Mouse (Mus musculus) retina, embryonic 14.5 days (tissue): Measurements from ENCODE around the gene Spic.

Experiments
- DNase-seq: peaks from one replicate; pipeline ENCODE4 v3.0.0-alpha.2; 2015; ENCODE audit warnings: low spot score

Spic gene

GRCm38 (mm10) chr10:88645448-88645847 lies 39.4 kb downstream of the Spic start:
- no peak for DNase-seq

DNA sequence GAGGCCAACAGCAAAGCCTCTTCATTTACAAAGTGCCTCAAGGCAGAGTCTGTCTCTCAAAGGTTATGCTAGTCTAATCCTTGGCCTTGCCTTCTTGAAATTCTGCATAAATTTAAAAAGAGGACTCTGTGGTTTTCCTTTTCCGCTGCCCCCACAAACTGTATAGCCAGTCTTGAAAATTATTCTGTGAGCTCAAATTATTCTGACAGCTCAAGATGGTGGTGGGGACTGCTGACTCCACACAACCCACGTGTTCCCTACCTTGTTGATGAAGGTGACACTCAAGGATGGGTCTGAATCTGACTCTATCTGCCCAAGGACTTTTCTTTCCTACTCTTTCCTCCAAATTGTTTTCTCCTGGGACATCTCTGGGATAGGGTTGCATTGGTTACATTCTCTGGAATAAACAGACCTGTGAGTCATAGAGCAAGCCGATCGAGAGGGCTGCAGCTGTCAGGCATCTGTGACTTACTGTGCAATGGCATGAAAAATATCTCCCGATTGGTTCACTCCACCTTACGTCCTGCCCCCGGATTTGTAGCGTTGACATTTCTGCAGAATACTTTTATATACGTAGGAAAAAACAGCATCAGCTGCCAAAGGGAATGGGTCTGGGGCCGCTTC lies 53.4 kb downstream of the Spic start:
- no peak for DNase-seq

- no peak for DNase-seq
Measured at GRCm38 (mm10) chr10:88630663-88631329, 54.0 kb downstream of the Spic start.

DNA sequence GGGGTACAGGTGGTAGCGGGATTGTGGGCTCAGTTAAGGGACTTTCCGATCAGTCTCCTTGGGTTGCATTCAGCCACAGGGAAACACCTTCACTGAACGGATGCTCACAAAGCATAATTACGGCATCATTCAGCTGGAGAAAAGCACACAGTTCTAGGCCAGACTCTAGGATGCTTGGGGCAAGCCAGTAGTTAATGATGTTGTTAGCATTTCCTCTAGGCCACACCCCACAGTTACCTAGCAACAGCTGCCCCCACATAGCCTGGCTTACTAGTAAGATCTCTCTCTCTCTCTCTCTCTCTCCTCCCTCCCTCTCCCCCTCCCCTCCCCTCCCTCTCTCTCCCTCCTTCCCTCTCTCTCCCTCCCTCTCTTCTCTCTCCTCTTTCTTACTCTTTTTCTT lies 57.8 kb downstream of the Spic start:
- peak; percentile 22 for DNase-seq

DNA sequence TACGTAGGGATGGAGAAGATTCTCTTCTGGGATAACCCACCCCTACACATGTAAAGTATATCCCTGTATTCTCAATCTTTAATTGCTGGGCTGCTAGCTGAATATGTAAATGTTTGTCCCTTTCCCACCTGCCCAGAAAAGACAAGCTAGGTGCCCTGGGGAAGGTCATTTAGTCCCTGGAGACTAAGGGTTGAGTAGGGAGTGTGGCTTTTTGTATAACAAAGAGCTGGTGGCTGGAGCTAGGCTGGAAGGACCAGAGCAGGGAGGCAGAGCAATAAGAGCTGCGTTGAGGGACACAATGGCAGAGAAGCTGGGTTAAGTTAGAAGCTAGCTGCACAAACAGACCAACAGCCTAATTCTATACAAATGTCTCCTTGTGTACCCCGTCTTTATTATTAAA lies 58.6 kb downstream of the Spic start:
- DNase-seq: no peak
